Mouse (Mus musculus): Measurements from ENCODE around the gene Snta1.
A peak's percentile ranks its signal among the peaks of the same experiment; 100 is the strongest.
"Not testable (repeated sequence)": the region's sequence is repeated elsewhere in the genome, so short reads cannot be mapped to it uniquely, and the experiment has no call there.

Snta1 gene

GRCm38 (mm10) chr2:154372842-154373500, 34.9 kb downstream of the Snta1 start, which contains the start of gene Cdk5rap1:
Cdk5rap1 (minus strand) TSS chr2:154373010.
- no peak for DNase-seq (ENCODE audit: low spot score in 2 of 2)

GRCm38 (mm10) chr2:154372151-154372829, 35.6 kb downstream of the Snta1 start:
- peak; percentile 69 to 84 for DNase-seq (ENCODE audit: low spot score in 2 of 2)

GRCm38 (mm10) chr2:154367510-154367909, 40.4 kb downstream of the Snta1 start:
- DNase-seq (ENCODE audit: low spot score in 2 of 2), result no peak

GRCm38 (mm10) chr2:154354000-154354425, 53.9 kb downstream of the Snta1 start:
- DNase-seq (ENCODE audit: low spot score in 2 of 2), result not testable (repeated sequence)

- DNase-seq (ENCODE audit: low spot score in 2 of 2), result no peak
Measured at GRCm38 (mm10) chr2:154348152-154348551, 59.7 kb downstream of the Snta1 start.

GRCm38 (mm10) chr2:154339356-154339755, 68.5 kb downstream of the Snta1 start:
- DNase-seq (ENCODE audit: low spot score in 2 of 2), result no peak

GRCm38 (mm10) chr2:154338161-154338560, 69.7 kb downstream of the Snta1 start:
- DNase-seq (ENCODE audit: low spot score in 2 of 2), result no peak

- no peak for DNase-seq (ENCODE audit: low spot score in 2 of 2)
Measured at GRCm38 (mm10) chr2:154335572-154335971, 72.3 kb downstream of the Snta1 start.

GRCm38 (mm10) chr2:154326852-154327251, 81.0 kb downstream of the Snta1 start:
- no peak for DNase-seq (ENCODE audit: low spot score in 2 of 2)

Measured in frontal cortex, postnatal 10 days (tissue).